Mouse (Mus musculus) frontal cortex, postnatal 14 days (tissue): ENCODE results near the gene Gstm3.
"Not testable (repeated sequence)": the region's sequence is repeated elsewhere in the genome, so short reads cannot be mapped to it uniquely, and the experiment has no call there.

Experiments
- DNase-seq, 2 experiments: peaks; one replicate each; pipeline ENCODE4 v3.0.0; 2022; ENCODE audit warnings: low spot score in 2 of 2

The Gstm3 gene

DNA sequence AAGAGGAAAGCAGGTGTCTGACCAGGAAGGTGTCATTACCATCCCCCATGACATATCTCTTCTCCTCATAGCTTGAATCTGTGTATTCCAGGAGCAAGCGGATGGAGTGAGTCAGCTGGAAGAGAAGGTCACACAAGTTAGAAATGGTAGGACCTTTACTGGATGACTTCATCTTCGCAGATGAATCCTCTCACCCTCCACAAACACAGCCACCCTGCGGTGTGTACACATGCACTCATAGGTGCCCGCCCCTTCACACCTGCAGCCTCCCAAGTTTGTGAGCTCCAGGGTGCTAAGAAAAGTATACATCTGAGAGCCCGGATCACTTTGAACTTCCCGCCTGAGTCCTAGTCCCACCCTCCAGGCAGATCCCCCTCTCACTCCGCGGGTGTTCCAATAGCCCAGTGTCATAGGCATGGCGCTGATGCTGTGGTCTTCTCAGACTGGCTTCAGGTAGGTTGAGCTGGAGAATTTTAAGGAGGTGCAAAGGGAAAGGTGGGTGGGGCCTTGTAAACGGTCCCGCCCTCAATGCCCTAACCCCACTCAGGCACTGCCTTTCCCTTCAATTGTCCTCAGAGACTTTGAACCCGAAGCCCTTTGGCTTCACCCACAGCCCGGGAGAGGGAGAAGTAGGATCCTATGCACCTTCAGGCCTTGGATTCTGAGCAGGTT, at the start of gene Gstm3:
Gene Gstm3 (minus strand): TSS at position 560 of the 672 bp plus-strand sequence.
- DNase-seq: no peak

GRCm38 (mm10) chr3:108018190-108018820, 49.2 kb upstream of the Gstm3 start:
- no peak for DNase-seq

GRCm38 (mm10) chr3:108017473-108018189, 48.5 kb upstream of the Gstm3 start, which contains the start of gene Gstm1:
Gene Gstm1 (minus strand): TSS chr3:108017973.
- DNase-seq: peak; percentile 88 to 89

GRCm38 (mm10) chr3:108016468-108016867, 47.4 kb upstream of the Gstm3 start:
- not testable (repeated sequence) for DNase-seq

DNA sequence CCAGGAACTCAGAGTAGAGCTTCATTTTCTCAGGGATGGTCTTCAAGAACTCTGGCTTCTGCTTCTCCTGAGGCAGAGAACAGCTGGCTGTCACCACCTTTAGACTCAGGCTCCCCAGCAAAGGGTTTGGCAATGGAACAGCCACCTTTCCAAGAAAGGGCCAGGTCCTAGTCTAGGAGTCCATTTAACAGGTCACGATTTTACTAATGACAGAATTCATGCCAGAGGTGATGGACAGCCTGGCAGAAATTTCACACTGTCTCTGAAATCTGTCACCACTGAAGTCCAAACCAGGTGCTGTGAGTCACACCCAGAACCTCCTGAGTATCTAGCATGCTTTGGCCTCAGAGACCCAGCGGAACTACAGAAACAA, 45.9 kb upstream of the Gstm3 start:
- no peak for DNase-seq

DNA sequence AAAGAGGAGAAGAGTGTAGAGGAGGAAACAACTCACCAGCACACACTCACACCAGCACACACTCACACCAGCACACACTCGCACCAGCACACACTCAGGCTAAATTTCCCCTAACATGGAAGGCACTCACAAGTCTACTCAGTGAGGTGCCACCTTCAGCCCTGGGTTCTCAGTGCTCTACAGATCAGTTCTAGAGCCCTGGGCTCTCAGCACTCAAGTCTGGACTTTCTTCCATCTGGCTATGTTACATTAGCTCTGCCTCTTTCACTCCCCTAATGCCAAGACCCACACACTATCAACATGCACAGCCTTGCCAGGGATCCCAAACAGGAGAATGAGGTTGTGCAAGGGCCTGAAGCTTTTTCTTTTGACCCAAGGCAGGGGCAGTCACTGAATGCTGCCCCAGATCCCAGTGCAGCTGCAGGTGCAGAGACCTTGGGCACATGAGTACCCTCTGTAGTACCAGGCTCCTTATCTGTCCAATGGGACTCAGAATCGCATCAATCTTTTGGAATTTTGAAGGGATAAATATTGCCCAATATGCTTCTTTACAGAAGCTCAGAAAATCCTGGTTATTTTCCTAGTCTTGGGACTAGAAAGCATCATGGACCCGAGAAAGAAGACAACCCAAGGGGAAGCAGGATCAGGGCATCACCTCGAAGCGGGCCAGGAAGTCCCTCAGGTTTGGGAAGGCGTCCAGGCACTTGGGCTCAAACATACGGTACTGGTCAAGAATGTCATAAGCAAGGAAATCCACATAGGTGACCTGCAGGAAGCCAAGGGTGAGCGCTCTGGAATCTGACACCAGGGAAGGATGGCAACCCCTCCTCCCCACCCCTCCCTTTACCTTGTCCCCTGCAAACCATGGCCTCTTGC, 45.3 kb upstream of the Gstm3 start:
- no peak for DNase-seq

- peak in 1 of 2 experiments; percentile 38 for DNase-seq
Measured at GRCm38 (mm10) chr3:108013331-108013871, 44.3 kb upstream of the Gstm3 start.

GRCm38 (mm10) chr3:108011558-108011957, 42.5 kb upstream of the Gstm3 start:
- no peak for DNase-seq

- DNase-seq: no peak
Measured at GRCm38 (mm10) chr3:108010286-108010685, 41.2 kb upstream of the Gstm3 start.

DNA sequence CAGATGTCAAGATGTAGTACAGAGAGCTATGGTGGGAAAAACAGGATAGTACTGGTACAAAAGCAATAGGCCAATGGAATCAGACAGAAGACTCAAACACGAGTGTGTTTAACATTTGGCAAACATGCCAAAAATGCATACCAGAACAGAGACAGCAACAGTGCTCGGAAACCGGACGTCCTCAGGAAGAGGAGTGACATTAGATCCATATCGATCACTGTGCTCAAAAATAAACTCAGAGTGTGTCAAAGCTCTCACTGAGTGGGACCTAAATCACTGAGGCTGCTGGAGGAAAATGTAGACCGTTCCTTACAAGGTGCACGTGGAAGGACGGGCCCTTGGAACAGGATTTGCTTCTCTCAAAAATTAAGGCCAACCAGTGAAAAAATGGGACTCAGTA, 32.9 kb upstream of the Gstm3 start:
- no peak for DNase-seq

DNA sequence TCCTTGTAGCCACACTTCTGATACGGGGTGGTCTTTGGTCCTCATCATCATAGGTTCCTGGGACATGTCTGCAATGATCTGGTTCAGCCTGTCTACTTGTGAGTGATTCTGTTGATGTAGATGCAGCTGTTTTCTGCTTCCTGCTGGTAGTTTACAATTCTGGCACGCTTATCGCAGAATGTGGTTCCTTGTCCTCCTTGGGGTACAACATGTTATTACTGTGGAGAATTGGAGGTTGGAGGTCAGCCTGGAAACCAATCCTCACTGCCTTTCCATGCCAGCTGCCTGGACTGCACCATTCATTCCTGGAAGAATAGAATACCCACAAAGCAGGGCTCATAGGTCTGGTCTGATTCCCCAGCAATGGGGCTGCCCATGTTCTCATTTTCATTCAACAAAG, 30.4 kb upstream of the Gstm3 start:
- DNase-seq: no peak

GRCm38 (mm10) chr3:107998591-107998990, 29.5 kb upstream of the Gstm3 start:
- no peak for DNase-seq

DNA sequence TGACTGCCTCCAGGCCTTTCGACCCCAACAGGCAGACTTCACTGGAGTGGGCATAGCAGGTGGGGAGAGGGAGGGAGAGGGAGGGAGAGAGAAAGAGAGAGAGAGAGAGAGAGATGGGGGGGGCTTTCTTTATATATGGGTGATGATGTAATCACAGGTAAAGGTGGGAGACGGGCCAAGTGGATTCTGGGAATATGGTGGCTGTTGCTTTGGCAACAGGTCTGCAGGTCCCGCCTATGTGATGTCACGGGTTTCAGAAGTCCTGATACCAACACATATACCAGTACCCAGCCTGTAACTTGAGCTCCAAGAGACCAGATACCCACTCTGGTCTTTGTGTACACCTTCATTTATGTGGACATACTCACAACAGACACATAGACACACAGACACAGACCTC, 27.5 kb upstream of the Gstm3 start:
- DNase-seq: no peak

DNA sequence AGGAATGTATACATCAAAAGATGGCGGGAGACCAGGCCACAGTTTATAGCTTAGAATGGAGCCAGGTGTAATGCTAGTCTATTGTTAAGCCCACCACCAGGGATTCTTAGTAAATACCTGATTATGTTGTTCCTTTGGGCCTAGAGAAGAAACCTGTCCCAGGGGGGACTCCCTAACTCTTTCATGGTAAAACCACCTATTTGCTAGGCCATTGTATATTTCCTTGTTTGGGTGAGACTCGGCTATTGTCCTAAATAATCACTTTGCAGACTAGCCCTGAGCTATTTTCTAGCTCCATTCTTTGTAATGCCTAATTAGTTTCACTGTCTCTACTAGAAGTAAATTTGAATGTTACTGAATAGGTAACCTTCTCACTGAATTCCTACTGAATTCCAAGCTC, 26.9 kb upstream of the Gstm3 start:
- DNase-seq: not testable (repeated sequence)

DNA sequence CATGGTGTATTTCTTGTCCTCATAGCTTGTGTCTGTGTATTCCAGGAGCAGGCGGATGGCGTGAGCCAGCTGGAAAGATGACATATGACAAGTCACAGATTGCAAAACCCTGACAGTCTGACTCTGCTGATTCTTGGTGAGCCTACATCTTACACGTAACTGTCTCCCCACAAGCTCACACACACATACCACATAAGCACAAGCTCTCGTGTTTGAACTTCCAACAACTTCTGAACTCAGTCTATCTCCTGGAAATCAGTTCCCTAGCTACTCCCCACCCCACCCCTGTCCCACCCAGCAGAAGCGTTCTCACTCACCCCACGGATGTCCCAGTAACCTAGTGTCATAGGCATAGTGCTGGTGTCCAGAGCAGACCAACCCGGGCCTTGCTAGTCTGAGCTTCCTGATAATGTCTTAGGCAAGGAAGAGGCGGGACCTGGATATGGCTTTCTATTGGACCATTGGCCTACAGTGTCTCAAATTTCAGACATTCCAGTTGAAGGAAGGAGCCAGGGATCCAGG, 17.0 kb upstream of the Gstm3 start, which contains the start of gene Gstm2:
Gene Gstm2 (minus strand): TSS at position 413 of the 522 bp plus-strand sequence.
- DNase-seq: no peak

GRCm38 (mm10) chr3:107985141-107985540, 16.1 kb upstream of the Gstm3 start:
- not testable (repeated sequence) for DNase-seq

- no peak for DNase-seq
Measured at GRCm38 (mm10) chr3:107984471-107984870, 15.4 kb upstream of the Gstm3 start.

- DNase-seq: no peak
Measured at GRCm38 (mm10) chr3:107983771-107984170, 14.7 kb upstream of the Gstm3 start.

GRCm38 (mm10) chr3:107982726-107983125, 13.6 kb upstream of the Gstm3 start:
- no peak for DNase-seq

DNA sequence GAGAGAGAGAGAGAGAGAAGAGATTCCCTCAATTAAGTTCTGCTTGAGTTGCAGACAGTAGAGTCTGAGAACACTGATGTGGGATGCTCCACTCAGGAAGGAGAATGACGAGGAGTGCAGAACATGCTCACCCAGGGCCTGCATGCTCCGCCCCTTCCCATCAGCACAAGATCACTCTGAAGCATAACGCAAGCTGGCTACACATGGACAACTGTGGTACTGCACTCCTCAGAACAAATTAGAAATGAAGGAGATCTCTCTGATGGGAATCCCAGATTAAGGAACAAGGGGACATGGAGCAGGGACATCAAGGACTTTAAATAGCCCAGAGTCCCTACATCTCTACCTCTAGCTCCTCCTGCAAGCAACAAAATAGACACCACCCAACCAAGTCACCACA, 12.2 kb upstream of the Gstm3 start:
- DNase-seq: no peak

- DNase-seq: no peak
Measured at GRCm38 (mm10) chr3:107977691-107978090, 8.6 kb upstream of the Gstm3 start.
